Mouse (Mus musculus): Measurements from ENCODE around the gene Atg13.

DNA sequence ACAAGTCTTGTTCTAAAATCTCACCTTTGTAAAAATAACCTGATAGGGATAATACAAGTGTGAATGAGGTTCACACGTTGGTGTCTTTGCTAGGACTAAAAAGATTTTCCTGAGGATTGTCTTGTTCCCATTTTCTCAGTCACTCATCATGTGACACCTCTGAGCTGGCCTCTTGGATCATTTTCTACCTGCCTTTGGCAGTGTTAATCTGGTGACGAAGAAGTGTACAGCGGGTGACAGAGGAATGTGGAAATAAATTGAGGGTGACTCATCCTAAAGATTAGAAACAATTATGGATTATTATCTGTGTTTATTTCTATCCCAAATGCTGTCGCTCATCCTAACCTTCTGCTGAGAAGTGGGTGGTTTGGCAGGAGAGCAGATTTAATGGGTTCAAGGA, 13.0 kb upstream of the Atg13 start:
- no peak for TF ChIP-seq GATA1 (IDR thresholded peaks at IDR 0.05; ENCODE audit: borderline replicate concordance, low read length)
- TF ChIP-seq FLI1 (IDR thresholded peaks at IDR 0.05; ENCODE audit: low read length) = no peak
